Mouse (Mus musculus) left cerebral cortex, postnatal 14 days (tissue): Measurements from ENCODE around the gene Cdhr1. TPM values are rescaled to one million over a fixed set of nuclear protein-coding genes. Genes with fewer than 3 reads are reported as not detected.
"Not testable (repeated sequence)": the region's sequence is repeated elsewhere in the genome, so short reads cannot be mapped to it uniquely, and the experiment has no call there.

Experiments used
- DNase-seq, 2 experiments: peaks; one replicate each; pipeline ENCODE4 v3.0.0; 2021 to 2022; ENCODE audit warnings: low spot score in 2 of 2, mixed read lengths in 1 of 2
- intact Hi-C: fragments of 180-260 bp; cut with DNase I; formaldehyde crosslinking; loops from one replicate; pipeline ENCODE4 v1.15.1; 2025
- long read RNA-seq, 2 experiments: library from polyadenylated mRNA; stranded (forward); transcript quantifications; one replicate each; pipeline ENCODE4 v2.0.0; 2021
- total RNA-seq, 2 experiments: library from RNA; stranded (reverse); gene quantifications; 2 replicates each; pipeline ENCODE4 v1.2.3; 2021

Cdhr1 gene
- 10 to 100 TPM in 1 of 2 experiments, 1 to 10 TPM in 1; 10.0 to 12.5 TPM for total RNA-seq
- long read RNA-seq, experiment 1, full-length matches to known transcripts = 6 of 8 reads
- long read RNA-seq, experiment 1, partial matches to known transcripts = 1 of 8 reads
- long read RNA-seq, experiment 1, other reads (novel, unspliced or antisense) = 1 of 8 reads
- long read RNA-seq, experiment 2, full-length matches to known transcripts = 4 of 8 reads
- long read RNA-seq, experiment 2, partial matches to known transcripts = 2 of 8 reads
- long read RNA-seq, experiment 2, other reads (novel, unspliced or antisense) = 2 of 8 reads

DNA sequence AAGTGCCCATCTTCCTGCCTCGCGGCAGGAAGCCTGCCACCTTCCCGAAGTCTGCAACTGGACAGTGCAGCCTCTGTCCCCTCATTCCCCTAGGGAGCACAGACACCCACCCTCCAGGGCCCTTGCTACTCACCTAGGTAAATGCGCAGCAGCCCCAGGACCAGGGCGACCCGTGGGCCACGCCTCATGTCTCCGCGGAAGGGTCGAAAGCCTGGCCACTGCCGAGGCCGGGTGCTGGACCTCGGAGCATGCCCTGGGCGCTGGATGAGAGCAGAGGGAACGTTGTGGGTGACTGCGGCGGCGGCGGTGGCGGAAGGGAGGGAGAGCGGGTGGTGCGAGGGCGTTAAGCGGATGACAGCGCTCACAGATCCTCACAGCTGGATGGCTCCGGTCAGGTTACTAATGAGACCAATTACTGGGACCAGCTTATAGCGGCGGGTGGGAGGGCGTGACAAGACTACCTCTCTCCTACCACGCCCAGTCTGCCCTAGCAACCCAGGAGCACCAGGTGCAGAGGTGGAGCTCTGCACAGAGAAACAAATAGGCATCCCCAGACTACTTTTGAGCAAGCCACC, at the start of gene Cdhr1:
Cdhr1 (minus strand) TSS at position 392 of the 575 bp plus-strand sequence.
- intact Hi-C loops = no loop called here

DNA sequence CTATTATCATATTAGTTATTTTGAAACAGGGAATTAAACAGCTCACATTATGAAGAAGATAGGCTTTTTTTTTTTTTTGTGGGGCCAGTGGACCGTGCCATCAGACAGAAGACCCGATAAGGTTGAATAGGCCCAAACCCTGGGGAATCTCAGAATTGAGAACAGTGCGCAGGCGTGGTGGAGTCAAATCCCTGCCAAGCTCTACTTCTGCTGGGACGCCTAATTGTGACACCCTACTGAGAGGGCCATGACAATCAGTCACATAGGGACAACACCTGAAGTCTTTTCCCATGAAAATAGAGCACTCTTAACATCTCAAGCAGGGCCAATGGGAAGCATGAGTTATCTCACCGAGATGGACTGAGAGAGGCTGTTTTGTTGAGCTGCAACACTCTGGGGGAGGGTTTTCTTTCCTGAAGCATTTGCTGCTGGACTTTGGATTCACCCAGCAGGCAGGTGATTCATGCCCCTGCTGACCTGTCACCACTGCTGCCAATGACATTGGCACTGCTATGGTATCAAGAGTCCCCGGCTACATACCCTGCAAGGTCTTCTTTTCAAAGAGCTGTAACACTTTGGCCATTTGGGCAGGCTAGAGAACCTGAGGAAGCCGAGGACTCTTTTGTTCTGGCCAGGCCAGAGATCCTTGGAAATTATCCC, 41.0 kb upstream of the Cdhr1 start:
- intact Hi-C loops = loop anchor here (10.0 kb wide), 1 partner anchor 174 kb away; the partner anchor contains the start of gene Ccser2

More for the DNA sequence above, at the start of gene Cdhr1:
- peak in 1 of 2 experiments; percentile 16 for DNase-seq

DNA sequence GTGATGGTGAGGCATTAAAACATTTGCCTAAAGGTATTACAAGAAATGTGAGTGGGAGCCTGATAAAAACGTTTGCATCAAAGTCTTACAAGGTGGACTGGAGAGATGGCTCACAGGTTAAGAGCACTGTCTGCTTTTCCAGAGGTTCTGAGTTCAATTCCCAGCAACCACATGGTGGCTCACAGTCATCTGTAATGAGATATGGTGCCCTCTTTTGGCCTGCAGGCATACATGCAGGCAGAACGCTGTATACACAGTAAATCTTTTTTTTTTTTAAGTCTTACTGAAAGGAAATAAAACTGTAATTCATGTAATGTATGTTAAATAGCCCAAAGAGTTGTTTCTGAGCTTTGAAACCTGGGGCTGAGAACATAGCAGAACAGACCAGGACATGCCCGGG, 39.4 kb upstream of the Cdhr1 start:
- intact Hi-C loops = loop anchor here (10.0 kb wide), 1 partner anchor 173 kb away; the partner anchor contains the start of gene Ccser2
- not testable (repeated sequence) for DNase-seq

More for the DNA sequence above, 41.0 kb upstream of the Cdhr1 start:
- no peak for DNase-seq

DNA sequence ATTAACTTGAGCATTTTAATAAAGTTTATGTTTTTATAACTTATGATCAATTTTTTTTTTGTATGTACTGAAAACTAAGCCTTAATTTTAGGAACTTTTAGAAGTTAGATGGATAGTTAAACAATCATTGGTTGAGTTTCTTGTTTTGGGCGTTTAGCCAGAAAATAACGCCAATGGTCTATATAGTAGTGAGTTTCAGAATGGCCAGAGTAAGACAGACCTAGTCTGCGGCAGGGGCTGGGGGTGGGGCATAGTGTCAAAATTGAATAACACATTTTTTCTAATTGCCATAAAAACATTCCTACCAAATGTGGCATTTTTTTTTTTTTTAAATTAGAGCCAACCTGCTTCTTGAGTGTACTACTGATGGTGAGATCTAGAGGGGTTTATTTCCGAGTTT, 38.0 kb upstream of the Cdhr1 start:
- intact Hi-C loops = loop anchor here (10.0 kb wide), 1 partner anchor 171 kb away; the partner anchor contains the start of gene Ccser2

DNA sequence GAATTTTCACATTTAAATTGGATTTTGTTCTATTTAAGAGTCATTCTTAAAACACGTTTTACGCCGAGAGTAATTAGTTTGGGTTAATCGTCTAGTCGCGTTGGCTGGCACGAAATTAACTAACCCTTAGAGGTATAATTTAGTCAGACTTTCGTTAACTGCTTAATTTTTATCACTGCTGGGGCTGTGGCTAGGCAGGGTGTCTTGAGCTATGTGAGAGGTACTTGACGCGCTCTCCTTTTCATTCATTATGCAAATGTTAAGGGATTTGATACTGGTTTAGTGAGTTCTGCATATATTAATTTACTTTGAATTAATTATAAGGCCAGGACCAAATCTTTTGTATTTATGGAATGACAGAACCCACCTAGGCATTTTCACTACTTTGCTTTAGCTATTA, 37.5 kb upstream of the Cdhr1 start:
- intact Hi-C loops = loop anchor here (10.0 kb wide), 1 partner anchor 171 kb away; the partner anchor contains the start of gene Ccser2

More for the DNA sequence above, 38.0 kb upstream of the Cdhr1 start:
- DNase-seq = no peak

DNA sequence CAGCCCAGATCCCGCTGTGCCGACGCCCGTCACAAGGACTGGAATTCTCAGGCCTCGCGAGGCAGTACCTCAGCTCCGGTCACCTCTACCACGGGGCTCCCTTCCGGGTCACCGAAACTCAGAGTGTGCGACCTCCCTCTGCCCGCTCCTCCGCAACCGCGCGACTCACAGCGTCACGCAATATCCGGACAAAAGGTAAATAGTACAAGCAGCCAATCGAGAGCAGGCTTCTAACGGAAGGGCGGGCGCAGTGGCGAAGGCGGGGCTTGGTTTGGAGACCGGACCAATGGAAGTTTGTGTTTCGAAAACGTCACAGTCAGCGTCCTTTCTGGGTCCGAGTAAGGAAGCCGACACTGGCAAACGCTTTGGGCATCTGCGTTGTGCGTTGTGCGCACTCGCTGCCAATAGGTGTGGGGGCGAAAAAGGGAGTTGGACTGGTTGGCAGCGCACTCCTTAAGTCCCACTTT, 37.0 kb upstream of the Cdhr1 start, which contains the start of gene Ghitm:
Ghitm (minus strand) TSS at position 146 of the 467 bp plus-strand sequence.
- intact Hi-C loops = loop anchor here (10.0 kb wide), 1 partner anchor 170 kb away; the partner anchor contains the start of gene Ccser2
- DNase-seq = peak; percentile 99

More for the DNA sequence above, 37.5 kb upstream of the Cdhr1 start:
- DNase-seq = no peak

DNA sequence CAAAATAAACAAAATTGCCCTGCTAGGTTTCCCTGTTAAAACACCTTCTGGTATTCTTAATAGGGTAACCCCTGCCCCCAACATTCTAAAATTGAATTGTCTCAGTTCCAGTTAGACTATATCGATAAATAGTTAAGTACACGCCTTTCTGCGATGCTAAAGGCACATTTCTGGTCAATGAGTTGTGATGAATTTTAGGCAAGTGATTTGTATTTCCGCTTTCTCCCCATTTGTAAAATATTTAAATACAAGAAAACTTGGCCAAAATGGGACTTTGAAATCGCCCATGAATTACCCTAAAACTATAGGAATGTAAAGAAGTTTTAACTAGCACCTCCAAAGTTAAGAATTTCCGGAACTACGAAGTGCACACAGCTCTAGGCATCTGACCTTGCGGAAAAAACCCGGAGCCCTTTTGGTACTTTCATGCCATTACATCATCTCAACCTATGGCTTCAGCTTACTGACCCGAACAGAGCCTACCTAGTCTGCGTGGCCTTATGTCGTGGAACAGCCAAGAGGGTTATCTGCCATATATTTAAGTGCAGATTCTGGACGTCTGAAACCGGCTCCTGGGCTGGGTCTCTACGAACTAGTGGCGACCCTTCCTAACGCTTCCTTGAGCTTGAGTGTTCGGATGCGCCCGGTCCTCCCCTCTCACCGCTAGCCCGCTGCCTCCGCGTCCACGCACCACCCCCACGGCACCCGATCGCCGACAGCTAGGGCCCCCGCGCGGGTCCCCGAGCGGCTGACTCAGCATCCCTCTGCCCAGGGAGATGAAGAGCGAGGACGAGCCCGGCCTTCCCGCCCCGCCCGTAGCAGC, 36.4 kb upstream of the Cdhr1 start:
- peak in 1 of 2 experiments; percentile 28 for DNase-seq
- intact Hi-C loops = loop anchor here (10.0 kb wide), 1 partner anchor 170 kb away; the partner anchor contains the start of gene Ccser2

DNA sequence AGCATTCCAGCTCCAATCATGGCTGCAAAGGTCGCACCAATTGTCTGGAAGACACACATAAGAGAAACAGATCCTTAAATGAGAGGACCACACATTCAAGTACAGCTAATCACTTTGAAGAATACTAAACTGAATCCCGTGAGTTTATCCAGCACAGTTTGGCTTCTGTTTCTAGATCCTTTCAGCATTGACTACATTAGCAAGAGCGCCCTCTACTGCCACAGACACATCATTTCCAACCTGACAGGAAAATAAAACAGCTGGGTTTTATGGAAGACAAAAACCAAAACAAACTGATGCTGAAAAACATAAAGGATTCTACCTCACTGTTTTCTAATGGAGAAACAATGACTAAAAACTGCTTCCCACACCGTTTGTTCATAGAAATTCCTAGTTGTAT, 29.5 kb upstream of the Cdhr1 start:
- intact Hi-C loops = loop anchor here (5.0 kb wide), 1 partner anchor 95 kb away; no protein-coding TSS in a partner anchor
- peak; percentile 71 to 76 for DNase-seq

DNA sequence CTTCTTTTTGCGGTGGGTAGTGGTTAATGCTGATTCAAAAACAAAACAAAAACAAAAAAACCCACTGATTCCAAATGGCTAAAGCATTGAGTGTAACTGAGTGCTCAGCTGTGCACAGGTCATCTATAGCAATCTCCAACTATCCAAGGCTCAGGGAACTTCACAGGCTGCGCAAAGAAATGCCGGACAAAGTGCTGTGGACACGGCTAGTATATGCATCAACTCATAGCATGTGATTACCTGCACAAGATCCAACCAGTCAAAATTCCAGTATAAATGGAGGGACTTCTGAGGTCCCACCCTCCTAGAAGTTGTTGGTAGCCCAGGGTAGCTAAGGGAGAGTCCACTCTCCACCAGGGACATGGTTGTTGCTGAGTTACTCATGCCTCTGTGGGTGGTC, 21.1 kb upstream of the Cdhr1 start:
- intact Hi-C loops = no loop called here

DNA sequence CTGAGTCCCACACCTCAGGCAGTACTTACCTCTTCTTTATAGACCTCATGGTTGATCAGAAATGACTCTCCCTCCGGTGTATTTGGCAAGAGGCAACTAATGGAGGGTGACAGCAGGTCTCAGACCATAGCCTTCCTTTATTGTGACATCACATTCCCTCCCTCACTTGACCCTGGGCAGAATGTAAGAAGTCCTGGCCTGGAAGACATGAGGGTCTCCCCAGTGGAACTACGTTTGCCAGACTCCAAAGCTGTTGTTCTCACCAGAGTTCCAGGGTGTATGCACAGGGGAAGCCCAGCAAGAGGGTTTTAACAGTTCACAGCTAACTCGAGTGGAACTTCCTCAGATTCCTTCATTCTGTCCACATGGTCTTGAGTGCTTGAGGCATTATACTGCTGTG, 15.8 kb upstream of the Cdhr1 start, which contains the start of gene 2610528A11Rik:
2610528A11Rik (minus strand) TSS at position 101 of the 400 bp plus-strand sequence.
- DNase-seq = no peak
- intact Hi-C loops = no loop called here

More for the DNA sequence above, 21.1 kb upstream of the Cdhr1 start:
- DNase-seq = no peak

DNA sequence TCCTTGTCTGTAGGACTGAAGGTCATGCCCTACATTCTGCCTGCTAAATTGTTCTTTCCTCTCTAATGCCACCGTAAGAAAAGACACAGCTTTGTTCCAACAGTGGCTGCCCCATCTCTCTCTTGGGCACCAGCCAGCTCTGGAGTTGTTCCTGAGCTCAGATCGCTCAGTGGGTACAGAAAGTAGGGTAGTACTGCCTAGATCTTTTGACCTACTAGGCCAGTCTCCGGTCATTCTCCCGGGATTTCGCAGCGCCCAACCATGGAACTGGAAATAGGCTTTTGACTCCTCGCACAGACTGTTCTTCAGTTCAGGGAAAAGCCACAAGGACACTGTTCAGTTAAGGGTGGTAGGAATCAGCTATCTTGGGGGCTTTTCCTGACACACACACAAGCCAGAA, 14.8 kb upstream of the Cdhr1 start:
- DNase-seq = no peak
- intact Hi-C loops = no loop called here

DNA sequence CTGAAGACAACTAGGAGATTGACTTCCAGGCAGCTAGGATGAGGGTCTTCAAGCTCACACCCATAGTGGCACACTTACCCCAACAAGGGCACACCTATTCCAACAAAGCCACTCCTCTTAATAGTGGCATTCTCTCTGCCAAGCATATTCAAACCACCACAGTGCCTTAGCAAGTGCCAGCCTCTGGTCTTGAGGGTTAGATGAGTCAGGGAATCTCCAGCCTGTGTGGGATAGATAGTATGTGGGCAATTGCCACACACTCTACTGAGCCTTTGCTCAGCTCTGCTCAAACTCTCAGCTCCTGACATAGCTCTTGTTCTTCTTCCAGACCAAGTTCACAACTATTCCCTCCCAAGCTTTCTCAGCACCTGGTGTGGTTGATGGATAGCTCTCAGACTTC, 13.2 kb upstream of the Cdhr1 start:
- no peak for DNase-seq
- intact Hi-C loops = no loop called here

DNA sequence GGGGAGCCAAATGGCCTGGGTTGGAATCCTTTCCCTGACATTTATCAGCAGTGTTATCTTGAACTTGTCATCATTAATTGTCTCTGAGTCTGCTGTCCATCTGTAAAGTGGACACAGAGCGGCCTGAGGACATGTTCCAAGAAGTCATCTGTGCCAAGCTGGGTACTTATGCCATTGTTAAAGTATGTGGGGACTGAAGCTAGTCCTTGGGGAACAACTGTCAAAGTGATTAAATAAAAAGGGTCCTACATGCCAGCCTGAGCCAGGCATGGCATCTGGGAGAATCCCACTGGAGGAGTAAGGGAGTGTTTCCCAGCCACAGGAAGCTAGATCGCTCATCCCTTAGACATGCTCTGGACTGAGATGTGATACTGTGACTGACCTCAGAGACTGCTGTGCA, 12.3 kb upstream of the Cdhr1 start:
- intact Hi-C loops = no loop called here
- no peak for DNase-seq

DNA sequence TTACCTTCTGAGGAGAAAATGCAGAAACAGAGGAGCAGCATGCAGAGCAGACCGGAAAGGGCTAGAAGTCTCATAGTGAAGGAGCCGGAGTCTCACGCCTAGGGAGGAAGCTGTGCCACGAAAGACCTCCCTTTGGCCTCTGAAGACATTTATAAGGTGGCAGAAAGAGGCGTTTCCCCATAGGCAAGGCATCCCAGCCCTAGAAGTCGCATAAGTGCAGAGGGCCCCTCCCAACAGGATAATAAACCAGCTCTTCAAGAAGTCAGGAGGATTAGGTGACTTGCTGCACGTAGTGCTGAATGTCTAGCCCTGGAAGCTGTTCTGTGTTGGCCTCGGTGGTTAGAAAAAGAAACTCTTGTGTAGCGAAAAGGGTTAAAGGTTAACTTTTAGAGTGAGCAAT, 11.8 kb upstream of the Cdhr1 start:
- intact Hi-C loops = no loop called here
- DNase-seq = no peak

DNA sequence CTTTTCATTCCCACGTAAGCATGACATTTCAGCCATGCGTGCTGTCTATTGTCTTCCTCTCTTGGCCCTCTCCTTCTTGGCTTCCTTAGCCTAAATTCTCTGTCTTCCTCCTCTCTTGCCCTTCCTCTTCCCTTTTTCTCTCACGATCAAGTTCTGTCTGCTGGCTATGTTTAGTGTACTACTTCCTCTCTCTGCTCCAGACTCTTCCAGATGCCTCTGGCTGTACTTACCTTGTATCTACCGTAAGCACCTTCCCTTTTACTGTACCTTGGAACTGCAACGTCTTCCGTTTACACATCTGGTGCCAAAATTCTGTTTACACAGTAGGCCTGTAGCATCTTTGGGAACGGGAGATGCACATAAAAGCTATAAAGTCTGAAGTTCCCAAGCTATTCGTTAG, 11.3 kb upstream of the Cdhr1 start:
- no peak for DNase-seq

DNA sequence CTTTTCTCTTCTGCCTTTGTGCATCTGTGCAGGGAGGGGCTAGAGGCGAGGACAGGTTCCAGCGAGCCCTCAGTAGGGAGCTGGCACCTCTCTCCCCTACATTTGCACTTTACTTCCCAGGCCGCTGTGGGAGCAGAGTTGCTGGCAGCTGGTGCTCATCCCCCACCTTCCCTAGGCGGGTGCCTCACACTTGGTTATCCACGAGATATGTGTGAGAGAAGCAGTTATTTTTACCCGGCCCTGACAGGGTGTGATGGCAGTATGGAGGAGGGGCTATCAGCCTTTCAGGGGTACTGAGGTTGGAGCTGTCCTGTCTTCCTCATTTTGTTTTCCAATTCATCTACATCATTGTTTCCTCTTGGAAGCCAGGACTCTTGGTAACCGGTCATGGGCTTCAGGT, 7.7 kb upstream of the Cdhr1 start:
- intact Hi-C loops = no loop called here
- DNase-seq = peak; percentile 14 to 24

More for the DNA sequence above, 11.3 kb upstream of the Cdhr1 start:
- intact Hi-C loops = no loop called here

DNA sequence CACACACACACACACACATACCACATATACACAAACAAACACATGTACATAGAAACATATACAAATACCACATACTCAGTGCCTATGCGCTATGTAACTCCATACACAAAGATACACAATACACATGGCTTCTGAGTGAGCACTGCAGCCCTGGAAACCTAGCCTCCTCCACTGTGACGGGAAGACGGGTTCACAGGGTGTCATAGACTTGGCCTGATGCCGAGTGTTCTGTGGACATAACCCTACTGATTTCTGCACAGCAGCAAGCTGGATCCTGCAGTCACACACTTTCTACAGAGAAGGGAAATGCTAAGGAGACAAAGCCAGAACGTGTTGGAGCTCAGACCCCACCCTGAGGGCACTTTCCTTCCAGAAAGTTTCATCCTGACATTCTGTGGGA, 6.6 kb upstream of the Cdhr1 start:
- no peak for DNase-seq
- intact Hi-C loops = no loop called here

DNA sequence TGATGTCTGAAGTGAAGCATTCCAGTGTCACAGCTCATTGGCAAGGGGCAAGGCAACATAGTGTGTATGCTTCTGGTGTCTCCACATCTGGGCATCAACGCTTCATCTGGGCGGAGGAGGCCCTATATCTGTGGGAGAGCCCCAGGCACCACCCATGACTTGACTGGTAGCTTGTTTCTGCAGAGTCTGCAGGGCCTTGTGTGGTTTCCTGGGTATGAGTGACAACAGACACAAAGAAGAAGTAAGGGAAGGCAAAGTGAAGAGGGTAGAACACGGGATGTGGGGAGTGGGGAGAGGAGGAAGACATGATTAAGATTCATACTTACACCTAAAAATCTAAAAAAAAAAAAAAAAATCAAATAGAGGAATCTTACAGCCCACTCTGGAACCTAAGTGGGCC, 4.3 kb upstream of the Cdhr1 start:
- intact Hi-C loops = no loop called here
- DNase-seq = no peak

DNA sequence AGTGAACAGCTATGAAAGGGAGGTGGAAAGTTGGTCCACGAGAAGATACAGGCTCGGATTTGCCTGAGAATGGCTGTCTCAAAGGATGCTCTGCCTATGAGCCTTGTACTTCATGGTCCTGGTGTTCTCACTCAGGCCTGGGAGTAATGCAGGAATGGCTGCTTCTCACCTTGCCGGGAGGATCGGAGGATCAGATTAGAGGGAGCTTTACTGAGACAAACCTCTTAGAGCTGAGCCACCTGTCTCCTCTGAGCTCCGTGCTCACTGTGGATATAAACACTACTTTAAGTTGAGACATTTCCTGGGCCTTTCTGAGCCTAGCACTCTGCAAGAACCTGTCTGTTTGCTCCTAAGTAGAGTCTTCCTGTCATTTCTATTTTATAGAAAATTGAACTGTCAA, 3.4 kb upstream of the Cdhr1 start:
- DNase-seq = no peak
- intact Hi-C loops = no loop called here
